Mouse (Mus musculus) heart, embryonic 10.5 days (tissue): ENCODE measurements at regions not wholly inside any gene's neighbourhood (a gene's known extent, or its start where the extent isn't known, plus 50 kb on each side); places are given as distances from the start of the nearest gene placed in this dataset.

Experiments
- DNase-seq: peaks from one replicate; pipeline ENCODE4 v3.0.0-alpha.2; 2017; ENCODE audit warnings: low spot score
- H3K27ac ChIP-seq: fragments of 300-500 bp; sonication (generic); 2 replicates; pipeline ENCODE4 v1.5.1; 2016; ENCODE audit warnings: mild to moderate bottlenecking
- H3K27me3 ChIP-seq: fragments of 300-500 bp; sonication (generic); 2 replicates; pipeline ENCODE4 v1.6.1; 2016; ENCODE audit warnings: mild to moderate bottlenecking; ENCODE audit not compliant: poor library complexity, insufficient read depth, severe bottlenecking
- H3K36me3 ChIP-seq: fragments of 300-500 bp; sonication (generic); 2 replicates; pipeline ENCODE4 v1.6.1; 2016; ENCODE audit warnings: mild to moderate bottlenecking, moderate library complexity
- H3K4me1 ChIP-seq: fragments of 300-500 bp; sonication (generic); 2 replicates; pipeline ENCODE4 v1.6.1; 2016; ENCODE audit warnings: mild to moderate bottlenecking
- H3K4me3 ChIP-seq: fragments of 300-500 bp; sonication (generic); 2 replicates; pipeline ENCODE4 v1.5.1; 2016; ENCODE audit warnings: mild to moderate bottlenecking, moderate library complexity
- H3K9me3 ChIP-seq: fragments of 300-500 bp; sonication (generic); 2 replicates; pipeline ENCODE4 v1.6.1; 2016; ENCODE audit warnings: mild to moderate bottlenecking, moderate library complexity
- WGBS: fragments of 180-500 bp; shearing (Covaris S2); methylation state at CpG from one replicate; pipeline ENCODE4 v1.1.7; 2016; 5-methylcytosine and 5-hydroxymethylcytosine counted together

- Histone ChIP-seq H3K36me3 (no peaks in the 10 kb centered on the region), H3K4me1 (peaks cover 19% of the 10 kb centered on the region), H3K27ac (no peak overlapping the region), H3K27me3 (no peaks in the 10 kb centered on the region), H3K9me3 (no peaks in the 10 kb centered on the region), H3K4me3 (no peak overlapping the region)
- 79% methylated on average over 4 of the region's 4 CpGs for WGBS
- no peak for DNase-seq
These were observed 159.7 kb downstream of the Katnal1 start for GRCm38 (mm10) chr5:148769452-148769851.

- no peaks in the 10 kb centered on the region for H3K36me3 ChIP-seq
- no peak overlapping the region for H3K4me3 ChIP-seq
- 72% methylated on average over 7 of the region's 7 CpGs for WGBS
- H3K27me3 ChIP-seq, result no peaks in the 10 kb centered on the region
- peaks cover 12% of the 10 kb centered on the region; the same call in 1 of the 2 replicates for H3K4me1 ChIP-seq
- H3K9me3 ChIP-seq, result no peaks in the 10 kb centered on the region
- no peak for DNase-seq
- 0 out of 2 replicates have a peak overlapping the region, but pooled peaks have one; percentile 3 for H3K27ac ChIP-seq
These were observed 160.8 kb downstream of the Katnal1 start for GRCm38 (mm10) chr5:148768346-148768745.

GRCm38 (mm10) chr5:148765993-148766392 lies 163.1 kb downstream of the Katnal1 start:
- DNase-seq, result no peak
- peaks cover 11% of the 10 kb centered on the region; the same call in 1 of the 2 replicates for H3K4me1 ChIP-seq
- no peaks in the 10 kb centered on the region for H3K9me3 ChIP-seq
- H3K4me3 ChIP-seq, result no peak overlapping the region
- no peak overlapping the region for H3K27ac ChIP-seq
- no peaks in the 10 kb centered on the region for H3K36me3 ChIP-seq
- H3K27me3 ChIP-seq, result no peaks in the 10 kb centered on the region
- 78% methylated on average over 7 of the region's 7 CpGs for WGBS

- 81% methylated on average over 9 of the region's 9 CpGs for WGBS
- H3K4me1 ChIP-seq, result peaks cover 8% of the 10 kb centered on the region; the same call in 1 of the 2 replicates
These were observed 169.0 kb downstream of the Katnal1 start for GRCm38 (mm10) chr5:148760108-148760507.

GRCm38 (mm10) chr5:148758786-148759185 lies 170.3 kb downstream of the Katnal1 start:
- Histone ChIP-seq H3K27ac (no peak overlapping the region), H3K4me1 (peaks cover 8% of the 10 kb centered on the region; the same call in 1 of the 2 replicates), H3K9me3 (no peaks in the 10 kb centered on the region), H3K27me3 (no peaks in the 10 kb centered on the region), H3K4me3 (no peak overlapping the region), H3K36me3 (no peaks in the 10 kb centered on the region)
- no peak for DNase-seq
- 75% methylated on average over 7 of the region's 7 CpGs for WGBS

More at GRCm38 (mm10) chr5:148760108-148760507, 169.0 kb downstream of the Katnal1 start:
- H3K4me3 ChIP-seq, result no peak overlapping the region
- no peaks in the 10 kb centered on the region for H3K9me3 ChIP-seq
- H3K27me3 ChIP-seq, result no peaks in the 10 kb centered on the region
- DNase-seq, result no peak
- no peak overlapping the region for H3K27ac ChIP-seq
- no peaks in the 10 kb centered on the region for H3K36me3 ChIP-seq

- no peak overlapping the region for H3K27ac ChIP-seq
- H3K4me1 ChIP-seq, result peaks cover 8% of the 10 kb centered on the region; the same call in 1 of the 2 replicates
- H3K36me3 ChIP-seq, result no peaks in the 10 kb centered on the region
- 67% methylated on average over 5 of the region's 5 CpGs for whole genome bisulfite sequencing
- no peak for DNase-seq
- no peak overlapping the region for H3K4me3 ChIP-seq
- no peaks in the 10 kb centered on the region for H3K27me3 ChIP-seq
- H3K9me3 ChIP-seq, result no peaks in the 10 kb centered on the region
These were observed 171.4 kb downstream of the Katnal1 start for GRCm38 (mm10) chr5:148757715-148758114.

GRCm38 (mm10) chr5:148757236-148757635 lies 171.9 kb downstream of the Katnal1 start:
- no peak overlapping the region for H3K27ac ChIP-seq
- DNase-seq, result no peak

GRCm38 (mm10) chr5:148756246-148756930 lies 172.7 kb downstream of the Katnal1 start:
- 79% methylated on average over 16 of the region's 16 CpGs for WGBS

More at GRCm38 (mm10) chr5:148757236-148757635, 171.9 kb downstream of the Katnal1 start:
- no peaks in the 10 kb centered on the region for H3K36me3 ChIP-seq
- WGBS, result 83% methylated on average over 8 of the region's 8 CpGs
- H3K27me3 ChIP-seq, result no peaks in the 10 kb centered on the region
- H3K4me3 ChIP-seq, result no peak overlapping the region
- peaks cover 8% of the 10 kb centered on the region; the same call in 1 of the 2 replicates for H3K4me1 ChIP-seq
- no peaks in the 10 kb centered on the region for H3K9me3 ChIP-seq

GRCm38 (mm10) chr5:148755807-148756206 lies 173.3 kb downstream of the Katnal1 start:
- no peaks in the 10 kb centered on the region for H3K36me3 ChIP-seq
- WGBS, result 81% methylated on average over 8 of the region's 8 CpGs
- H3K9me3 ChIP-seq, result no peaks in the 10 kb centered on the region
- peaks cover 8% of the 10 kb centered on the region; the same call in 1 of the 2 replicates for H3K4me1 ChIP-seq
- H3K27me3 ChIP-seq, result no peaks in the 10 kb centered on the region
- DNase-seq, result no peak
- no peak overlapping the region for H3K4me3 ChIP-seq
- no peak overlapping the region for H3K27ac ChIP-seq

More at GRCm38 (mm10) chr5:148756246-148756930, 172.7 kb downstream of the Katnal1 start:
- Histone ChIP-seq H3K4me1 (peaks cover 8% of the 10 kb centered on the region; the same call in 1 of the 2 replicates), H3K9me3 (no peaks in the 10 kb centered on the region), H3K36me3 (no peaks in the 10 kb centered on the region), H3K4me3 (no peak overlapping the region), H3K27me3 (no peaks in the 10 kb centered on the region), H3K27ac (no peak overlapping the region)
- DNase-seq, result no peak

- Histone ChIP-seq H3K4me1 (peaks cover 8% of the 10 kb centered on the region; the same call in 1 of the 2 replicates), H3K27ac (no peak overlapping the region), H3K4me3 (no peak overlapping the region), H3K27me3 (no peaks in the 10 kb centered on the region), H3K36me3 (no peaks in the 10 kb centered on the region), H3K9me3 (no peaks in the 10 kb centered on the region)
- WGBS, result 80% methylated on average over 10 of the region's 10 CpGs
- DNase-seq, result no peak
These were observed 174.2 kb downstream of the Katnal1 start for GRCm38 (mm10) chr5:148754896-148755295.

GRCm38 (mm10) chr5:148754363-148754762 lies 174.8 kb downstream of the Katnal1 start:
- H3K36me3 ChIP-seq, result no peaks in the 10 kb centered on the region
- no peaks in the 10 kb centered on the region for H3K27me3 ChIP-seq
- H3K4me3 ChIP-seq, result no peak overlapping the region
- no peaks in the 10 kb centered on the region for H3K9me3 ChIP-seq
- WGBS, result 91% methylated on average over 6 of the region's 6 CpGs
- no peak for DNase-seq
- H3K4me1 ChIP-seq, result peaks cover 8% of the 10 kb centered on the region; the same call in 1 of the 2 replicates
- no peak overlapping the region for H3K27ac ChIP-seq

- no peak overlapping the region for H3K4me3 ChIP-seq
- peaks cover 8% of the 10 kb centered on the region; the same call in 1 of the 2 replicates for H3K4me1 ChIP-seq
- no peaks in the 10 kb centered on the region for H3K36me3 ChIP-seq
- no peaks in the 10 kb centered on the region for H3K27me3 ChIP-seq
- DNase-seq, result no peak
- no peaks in the 10 kb centered on the region for H3K9me3 ChIP-seq
- WGBS, result 74% methylated on average over 4 of the region's 4 CpGs
- H3K27ac ChIP-seq, result no peak overlapping the region
These were observed 175.7 kb downstream of the Katnal1 start for GRCm38 (mm10) chr5:148753457-148753856.

GRCm38 (mm10) chr5:148751980-148752379 lies 177.1 kb downstream of the Katnal1 start:
- no peak overlapping the region for H3K27ac ChIP-seq
- H3K27me3 ChIP-seq, result no peaks in the 10 kb centered on the region
- H3K4me1 ChIP-seq, result no peaks in the 10 kb centered on the region
- DNase-seq, result no peak
- 88% methylated on average over 13 of the region's 13 CpGs for WGBS
- H3K4me3 ChIP-seq, result no peak overlapping the region
- H3K9me3 ChIP-seq, result no peaks in the 10 kb centered on the region
- no peaks in the 10 kb centered on the region for H3K36me3 ChIP-seq
